Mouse (Mus musculus): ENCODE data around the gene Agbl4. TPM values are rescaled to one million over a fixed set of nuclear protein-coding genes. Genes with fewer than 3 reads are reported as not detected.
A peak's percentile ranks its signal among the peaks of the same experiment; 100 is the strongest.

The Agbl4 gene
- polyA plus RNA-seq, 1 experiment, result 2.4 TPM

DNA sequence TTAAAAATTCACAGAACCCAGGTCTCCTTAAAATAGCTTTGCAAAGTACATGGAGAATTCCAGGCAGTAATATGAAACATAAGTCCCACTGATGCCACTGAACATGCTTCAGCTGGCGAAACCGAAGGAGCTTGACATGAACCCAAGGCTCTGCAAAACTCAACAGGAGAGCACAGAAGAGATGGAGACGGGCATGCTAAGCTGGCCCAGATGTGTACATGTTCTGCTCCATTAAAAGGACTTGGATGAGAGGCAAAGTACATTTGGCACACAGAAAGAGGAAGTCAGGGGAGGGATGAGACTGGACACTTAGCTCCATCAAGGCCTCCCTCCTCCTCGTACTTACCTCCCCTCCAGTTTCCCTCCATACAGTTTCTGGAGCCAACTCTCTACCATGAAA, 1013.3 kb downstream of the Agbl4 start:
- TF ChIP-seq CTCF (IDR thresholded peaks at IDR 0.05; ENCODE audit: borderline replicate concordance, extremely low read depth, insufficient read depth, insufficient read length), result no peak
- TF ChIP-seq POLR2A (IDR thresholded peaks at IDR 0.05; ENCODE audit: borderline replicate concordance, extremely low read depth, insufficient read depth, insufficient read length, poor library complexity, severe bottlenecking), result no peak
- no peak for DNase-seq (ENCODE audit: low read depth)

DNA sequence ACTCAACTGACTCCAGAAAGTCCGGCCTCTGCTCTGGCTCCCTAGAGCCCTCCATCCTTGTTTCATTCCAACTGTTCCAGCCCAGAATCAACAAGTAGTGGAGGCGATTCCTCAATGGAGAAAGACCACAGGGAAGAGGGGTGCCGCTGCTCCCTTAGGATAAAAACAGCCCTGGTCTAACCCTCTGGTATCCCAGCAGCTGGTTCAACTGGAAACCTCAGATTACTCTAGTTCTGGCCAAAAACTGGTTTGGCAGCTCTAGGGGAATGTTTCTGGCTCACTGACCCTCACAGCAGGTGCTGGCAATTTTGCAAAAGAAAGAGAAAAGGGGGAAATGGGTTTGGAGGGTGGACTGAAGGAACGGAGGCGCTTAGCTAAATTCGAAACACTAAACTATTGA, 1016.9 kb downstream of the Agbl4 start:
- no peak for TF ChIP-seq POLR2A (IDR thresholded peaks at IDR 0.05; ENCODE audit: borderline replicate concordance, extremely low read depth, insufficient read depth, insufficient read length, poor library complexity, severe bottlenecking)
- no peak for TF ChIP-seq CTCF (IDR thresholded peaks at IDR 0.05; ENCODE audit: borderline replicate concordance, extremely low read depth, insufficient read depth, insufficient read length)
- DNase-seq (ENCODE audit: low read depth), result no peak

DNA sequence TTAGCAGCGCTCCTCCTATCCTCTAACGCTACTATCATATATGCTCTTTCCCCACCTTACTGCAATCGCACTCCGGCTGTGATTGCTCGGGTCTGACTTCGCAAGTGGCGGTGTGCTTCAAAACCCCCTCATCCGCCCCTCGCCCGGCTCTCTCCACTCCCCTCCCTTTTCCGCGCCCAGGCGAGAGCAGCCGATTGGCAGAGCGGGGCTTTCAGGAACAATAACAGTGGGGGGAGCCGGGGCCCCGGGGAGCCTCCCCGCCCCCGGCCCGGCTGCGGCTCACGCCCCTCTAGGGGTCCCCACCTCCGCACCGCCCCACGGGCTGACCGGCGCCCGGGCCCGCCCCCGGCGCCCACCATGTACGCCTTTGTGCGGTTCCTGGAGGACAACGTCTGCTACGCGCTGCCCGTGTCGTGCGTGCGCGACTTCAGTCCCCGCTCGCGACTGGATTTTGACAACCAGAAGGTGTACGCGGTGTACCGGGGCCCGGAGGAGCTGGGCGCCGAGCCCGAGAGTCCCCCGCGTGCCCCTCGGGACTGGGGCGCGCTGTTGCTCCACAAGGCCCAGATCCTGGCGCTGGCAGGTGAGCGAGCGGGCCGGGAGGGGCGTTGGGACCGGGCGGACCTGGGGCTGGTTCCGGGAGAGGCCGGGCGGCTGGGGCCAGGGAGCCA, 1017.5 kb downstream of the Agbl4 start, which contains the start of gene Bend5:
TSS of gene Bend5 (plus strand) at position 189 of the 671 bp plus-strand sequence.
- TF ChIP-seq POLR2A (IDR thresholded peaks at IDR 0.05; ENCODE audit: borderline replicate concordance, extremely low read depth, insufficient read depth, insufficient read length, poor library complexity, severe bottlenecking) (peak; percentile 58; the same call in 1 of the 2 replicates), CTCF (IDR thresholded peaks at IDR 0.05; ENCODE audit: borderline replicate concordance, extremely low read depth, insufficient read depth, insufficient read length) (no peak)
- peak; percentile 97 for DNase-seq (ENCODE audit: low read depth)

DNA sequence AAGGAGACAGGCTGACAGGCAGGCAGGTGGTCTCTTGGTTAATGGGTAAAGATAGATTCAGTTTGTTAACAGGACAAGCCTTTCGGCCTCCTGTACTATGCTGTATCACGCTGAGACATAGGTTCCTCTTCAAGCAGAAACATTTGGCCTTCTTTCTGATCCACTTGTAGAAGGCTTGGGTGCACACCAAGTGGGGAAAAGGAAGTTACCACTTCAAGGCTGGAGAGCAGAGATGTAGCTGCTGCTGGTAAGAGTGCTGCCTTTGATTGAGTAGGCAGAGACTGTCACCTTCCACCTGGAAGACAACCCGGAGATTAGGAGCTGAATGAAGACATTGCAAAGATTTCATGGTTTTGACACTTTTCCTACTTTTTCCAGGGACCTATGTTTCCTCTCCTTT, 1018.7 kb downstream of the Agbl4 start:
- DNase-seq (ENCODE audit: low read depth), result no peak
- TF ChIP-seq CTCF (IDR thresholded peaks at IDR 0.05; ENCODE audit: borderline replicate concordance, extremely low read depth, insufficient read depth, insufficient read length) (no peak), POLR2A (IDR thresholded peaks at IDR 0.05; ENCODE audit: borderline replicate concordance, extremely low read depth, insufficient read depth, insufficient read length, poor library complexity, severe bottlenecking) (no peak)

DNA sequence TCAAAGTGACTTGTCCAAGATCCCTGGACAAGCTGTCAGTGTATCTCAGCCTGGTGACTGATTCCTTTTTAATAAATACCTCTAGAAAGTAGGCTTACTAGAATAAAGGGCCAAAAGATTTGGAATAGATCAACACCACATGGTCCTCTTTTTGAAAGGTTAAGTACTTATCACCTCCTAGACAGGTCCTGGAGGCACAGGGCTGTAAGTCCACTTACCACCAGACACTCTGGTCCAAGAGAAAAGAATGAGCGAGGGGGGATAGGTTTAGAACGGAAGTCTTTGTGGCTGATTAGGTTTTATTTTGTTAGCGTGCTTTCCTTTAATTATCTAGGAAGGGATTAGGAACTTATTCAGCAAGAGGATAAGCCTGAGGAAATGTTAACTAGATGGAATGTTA, 1019.1 kb downstream of the Agbl4 start:
- no peak for DNase-seq (ENCODE audit: low read depth)
- TF ChIP-seq POLR2A (IDR thresholded peaks at IDR 0.05; ENCODE audit: borderline replicate concordance, extremely low read depth, insufficient read depth, insufficient read length, poor library complexity, severe bottlenecking) (no peak), CTCF (IDR thresholded peaks at IDR 0.05; ENCODE audit: borderline replicate concordance, extremely low read depth, insufficient read depth, insufficient read length) (no peak)

DNA sequence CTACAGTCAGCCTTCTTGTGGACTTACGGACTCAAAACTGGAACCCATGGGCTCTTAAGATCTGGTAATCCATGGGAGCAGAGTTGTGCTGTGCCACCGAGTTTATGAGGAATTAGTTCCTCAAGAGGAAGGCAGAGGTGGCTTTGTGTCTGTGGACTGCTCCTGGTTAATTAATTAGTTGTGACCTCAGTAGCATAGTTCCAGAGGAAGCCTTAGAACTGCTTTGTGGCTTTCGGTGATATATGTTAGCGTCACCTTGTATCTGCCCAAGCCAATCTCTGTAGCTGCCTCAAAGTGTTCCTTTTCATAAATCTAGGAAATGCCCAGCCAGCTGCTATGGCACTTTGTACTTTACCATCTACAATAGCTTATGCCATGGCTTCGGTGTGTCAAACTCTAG, 1020.3 kb downstream of the Agbl4 start:
- TF ChIP-seq POLR2A (IDR thresholded peaks at IDR 0.05; ENCODE audit: borderline replicate concordance, extremely low read depth, insufficient read depth, insufficient read length, poor library complexity, severe bottlenecking) (no peak), CTCF (IDR thresholded peaks at IDR 0.05; ENCODE audit: borderline replicate concordance, extremely low read depth, insufficient read depth, insufficient read length) (no peak)
- no peak for DNase-seq (ENCODE audit: low read depth)

DNA sequence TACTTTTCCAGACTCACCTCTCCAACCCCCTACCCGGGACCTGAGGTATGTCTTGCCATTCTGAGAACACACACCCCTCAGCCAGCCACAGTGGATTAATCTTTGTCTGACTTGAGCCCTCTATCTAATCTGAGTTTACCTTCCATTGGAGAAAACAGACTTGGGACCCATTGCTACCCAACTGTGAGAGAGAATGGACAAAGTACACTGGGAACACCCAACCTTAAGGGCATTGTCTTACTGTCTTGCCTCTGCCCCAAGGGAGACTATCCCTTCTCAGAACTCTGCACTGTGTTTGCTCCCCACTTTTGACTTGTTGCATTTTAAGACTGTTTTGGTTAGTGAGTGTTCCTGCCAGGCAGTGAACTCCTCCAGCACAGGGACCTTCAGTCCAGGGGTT, 1022.0 kb downstream of the Agbl4 start:
- no peak for DNase-seq (ENCODE audit: low read depth)
- TF ChIP-seq POLR2A (IDR thresholded peaks at IDR 0.05; ENCODE audit: borderline replicate concordance, extremely low read depth, insufficient read depth, insufficient read length, poor library complexity, severe bottlenecking) (no peak), CTCF (IDR thresholded peaks at IDR 0.05; ENCODE audit: borderline replicate concordance, extremely low read depth, insufficient read depth, insufficient read length) (no peak)

DNA sequence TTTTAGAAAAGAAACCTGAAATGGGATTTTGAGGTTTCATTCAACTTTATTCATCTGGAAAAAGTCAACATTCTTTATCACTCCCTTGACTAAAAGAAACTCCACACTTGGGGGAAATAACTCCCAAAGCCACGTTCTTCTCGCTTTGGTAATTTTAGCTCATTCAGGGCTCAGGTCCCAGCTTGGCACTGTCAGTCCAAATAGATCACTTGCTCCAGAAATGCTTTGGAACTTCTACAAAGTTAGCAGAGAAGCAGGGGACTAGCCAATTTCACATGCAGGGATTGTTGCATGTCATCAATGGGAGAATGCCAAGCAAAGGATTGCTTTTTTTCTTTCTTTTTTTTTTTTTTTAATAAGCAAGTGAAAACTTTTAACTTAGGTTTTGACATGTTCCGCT, 1022.6 kb downstream of the Agbl4 start:
- no peak for DNase-seq (ENCODE audit: low read depth)
- TF ChIP-seq POLR2A (IDR thresholded peaks at IDR 0.05; ENCODE audit: borderline replicate concordance, extremely low read depth, insufficient read depth, insufficient read length, poor library complexity, severe bottlenecking), result no peak
- no peak for TF ChIP-seq CTCF (IDR thresholded peaks at IDR 0.05; ENCODE audit: borderline replicate concordance, extremely low read depth, insufficient read depth, insufficient read length)

DNA sequence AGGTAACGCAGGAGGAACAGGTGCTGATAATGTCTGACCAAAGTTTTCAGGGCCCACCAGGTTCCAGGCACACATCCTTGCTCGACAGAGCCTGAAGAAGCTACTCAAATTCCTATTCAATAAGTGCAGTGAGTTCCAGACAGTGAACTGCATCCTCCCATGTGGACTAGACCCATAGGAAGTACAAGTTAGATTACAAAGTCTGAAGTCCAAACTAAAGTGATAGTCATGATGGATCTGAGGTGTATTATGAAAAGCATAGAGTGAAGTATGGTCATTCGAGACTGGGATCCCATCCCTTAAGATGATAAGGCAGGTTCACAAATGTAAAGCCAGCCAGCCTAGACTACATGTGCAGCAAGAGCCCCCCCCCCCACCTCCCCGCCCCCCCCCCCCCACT, 1023.5 kb downstream of the Agbl4 start:
- TF ChIP-seq POLR2A (IDR thresholded peaks at IDR 0.05; ENCODE audit: borderline replicate concordance, extremely low read depth, insufficient read depth, insufficient read length, poor library complexity, severe bottlenecking) (no peak), CTCF (IDR thresholded peaks at IDR 0.05; ENCODE audit: borderline replicate concordance, extremely low read depth, insufficient read depth, insufficient read length) (no peak)
- no peak for DNase-seq (ENCODE audit: low read depth)

DNA sequence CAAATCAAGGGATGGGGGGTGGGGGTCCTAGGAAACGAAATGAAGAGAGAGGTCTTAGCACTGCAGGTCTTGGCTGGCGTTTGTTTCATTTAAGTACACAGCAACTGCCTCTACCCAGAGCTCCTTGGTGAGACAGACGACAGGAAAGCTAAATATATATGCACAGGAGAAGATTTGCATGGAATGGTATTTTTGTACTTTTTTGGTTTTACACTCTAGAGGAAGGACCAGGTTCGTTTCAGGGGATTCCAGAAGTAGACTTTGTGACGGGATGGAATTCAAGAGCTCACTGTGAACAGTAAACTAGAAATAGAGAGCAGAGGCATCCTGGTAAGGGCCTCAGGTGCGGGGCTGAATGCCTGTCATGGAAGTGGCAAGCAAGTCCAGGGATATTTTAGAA, 1024.3 kb downstream of the Agbl4 start:
- TF ChIP-seq CTCF (IDR thresholded peaks at IDR 0.05; ENCODE audit: borderline replicate concordance, extremely low read depth, insufficient read depth, insufficient read length) (no peak), POLR2A (IDR thresholded peaks at IDR 0.05; ENCODE audit: borderline replicate concordance, extremely low read depth, insufficient read depth, insufficient read length, poor library complexity, severe bottlenecking) (no peak)

DNA sequence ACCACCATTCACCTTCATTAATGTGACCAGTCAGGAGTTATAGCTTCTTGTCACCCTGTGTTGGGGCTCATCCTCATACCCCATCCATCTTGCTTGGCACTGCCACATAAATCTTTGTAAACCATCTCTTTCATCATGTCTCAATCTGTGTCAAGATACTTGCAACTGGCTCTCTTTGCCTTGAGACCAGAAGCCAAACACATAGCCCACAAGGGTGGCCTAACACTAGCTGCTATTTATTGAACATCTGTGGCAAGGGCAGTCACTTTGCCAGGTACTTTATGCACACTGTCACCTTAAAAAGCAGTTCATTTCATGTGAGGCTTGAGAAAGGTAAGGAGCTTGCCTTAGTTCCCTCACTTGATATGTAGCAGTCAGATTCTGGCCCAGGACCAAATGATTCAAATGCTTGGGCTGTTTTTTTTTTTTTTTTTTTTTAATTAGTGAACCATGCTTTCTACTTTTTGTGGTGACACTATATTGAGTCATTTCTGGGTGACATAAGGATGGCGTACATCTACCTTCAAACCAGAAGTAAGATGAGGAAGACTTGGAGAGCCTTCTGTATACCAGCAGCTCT, 1027.0 kb downstream of the Agbl4 start:
- no peak for DNase-seq (ENCODE audit: low read depth)
- TF ChIP-seq POLR2A (IDR thresholded peaks at IDR 0.05; ENCODE audit: borderline replicate concordance, extremely low read depth, insufficient read depth, insufficient read length, poor library complexity, severe bottlenecking), result no peak
- no peak for TF ChIP-seq CTCF (IDR thresholded peaks at IDR 0.05; ENCODE audit: borderline replicate concordance, extremely low read depth, insufficient read depth, insufficient read length)

More for the DNA sequence above, 1024.3 kb downstream of the Agbl4 start:
- DNase-seq (ENCODE audit: low read depth), result no peak

DNA sequence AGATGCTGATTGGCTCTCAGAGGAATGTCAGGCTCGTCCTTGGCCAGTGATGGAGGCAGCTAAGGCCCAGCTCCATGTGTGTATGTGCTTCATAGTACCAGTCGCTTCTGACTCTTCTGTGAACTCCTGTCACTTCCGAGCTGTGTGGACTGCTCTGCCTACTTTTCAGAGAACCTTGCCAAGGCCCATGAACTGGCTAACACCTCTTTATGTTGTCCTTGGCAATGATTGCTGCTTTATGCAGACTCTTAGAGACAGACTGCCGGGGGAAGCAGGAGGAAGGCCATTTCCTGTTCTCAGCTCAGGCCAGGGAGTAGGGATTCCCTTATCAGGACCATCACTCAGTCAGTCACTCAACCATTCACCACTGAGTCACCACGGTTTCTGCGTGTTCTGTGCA, 1027.7 kb downstream of the Agbl4 start:
- DNase-seq (ENCODE audit: low read depth), result no peak
- TF ChIP-seq CTCF (IDR thresholded peaks at IDR 0.05; ENCODE audit: borderline replicate concordance, extremely low read depth, insufficient read depth, insufficient read length), result no peak
- no peak for TF ChIP-seq POLR2A (IDR thresholded peaks at IDR 0.05; ENCODE audit: borderline replicate concordance, extremely low read depth, insufficient read depth, insufficient read length, poor library complexity, severe bottlenecking)
